Mouse (Mus musculus): Measurements from ENCODE around the gene Sox6. TPM values are rescaled to one million over a fixed set of nuclear protein-coding genes. Genes with fewer than 3 reads are reported as not detected.

The Sox6 gene
- polyA plus RNA-seq, 1 experiment from 2014 or later, result 67.4 TPM

DNA sequence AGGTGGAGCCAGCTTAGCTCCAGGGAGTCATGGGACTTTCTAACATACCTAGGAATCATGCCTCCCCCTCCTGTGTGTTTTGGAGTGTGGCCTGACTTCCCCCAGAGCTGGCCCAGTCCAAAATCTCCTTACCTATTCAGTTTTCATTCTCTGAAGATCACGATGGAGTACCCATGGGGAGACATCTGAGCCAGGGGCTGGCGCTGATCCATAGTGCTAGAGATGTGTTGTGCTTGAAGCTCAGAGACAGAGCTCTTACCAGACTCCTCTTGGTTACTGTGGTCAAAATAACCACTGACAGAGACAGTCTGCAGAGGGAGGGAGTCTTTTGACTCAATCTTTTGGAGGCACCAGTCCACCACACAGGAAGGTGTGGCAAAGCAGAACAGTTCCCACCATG, 575.2 kb downstream of the Sox6 start:
- no peak overlapping the region for H3K27ac ChIP-seq

DNA sequence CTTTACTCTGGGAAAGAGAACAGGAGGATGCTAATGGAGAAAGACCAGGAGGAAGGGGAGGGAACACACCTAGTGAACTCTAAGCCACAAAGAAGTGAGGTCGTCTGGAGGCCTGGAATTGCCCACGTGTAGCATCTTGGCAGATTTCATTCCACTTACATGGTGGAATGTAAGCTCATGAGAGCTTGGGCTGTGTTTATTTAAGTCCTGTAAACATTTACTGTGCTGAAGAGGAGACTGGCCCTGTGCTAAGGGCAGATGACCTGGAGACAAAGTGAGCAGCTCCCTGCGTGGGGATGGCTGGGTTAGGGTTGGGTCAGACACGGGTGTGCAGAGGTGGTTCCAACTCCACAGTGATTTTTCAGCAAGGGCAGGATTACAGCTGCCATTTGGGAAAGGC, 576.3 kb downstream of the Sox6 start:
- Histone ChIP-seq H3K4me1 (no peaks in the 10 kb centered on the region), H3K9me3 (no peaks in the 10 kb centered on the region), H3K36me3 (no peaks in the 10 kb centered on the region), H3K27me3 (peaks cover 24% of the 10 kb centered on the region), H3K4me3 (no peak overlapping the region), H3K4me2 (no peak overlapping the region), H3K9ac (no peak overlapping the region), H3K27ac (no peak overlapping the region)
- ATAC-seq (ENCODE audit: insufficient number of reproducible peaks, insufficient read depth, low FRiP score, low TSS enrichment, low read depth), result no peak
- WGBS, result 60% methylated on average over 4 of the region's 4 CpGs

More for the DNA sequence above, 575.2 kb downstream of the Sox6 start:
- no peaks in the 10 kb centered on the region for H3K36me3 ChIP-seq
- no peaks in the 10 kb centered on the region for H3K9me3 ChIP-seq
- no peaks in the 10 kb centered on the region for H3K4me1 ChIP-seq
- 79% methylated on average over 2 of the region's 2 CpGs for WGBS
- H3K4me2 ChIP-seq, result no peak overlapping the region
- no peak overlapping the region for H3K4me3 ChIP-seq
- no peak overlapping the region for H3K9ac ChIP-seq
- ATAC-seq (ENCODE audit: insufficient number of reproducible peaks, insufficient read depth, low FRiP score, low TSS enrichment, low read depth), result no peak
- peaks cover 21% of the 10 kb centered on the region for H3K27me3 ChIP-seq

DNA sequence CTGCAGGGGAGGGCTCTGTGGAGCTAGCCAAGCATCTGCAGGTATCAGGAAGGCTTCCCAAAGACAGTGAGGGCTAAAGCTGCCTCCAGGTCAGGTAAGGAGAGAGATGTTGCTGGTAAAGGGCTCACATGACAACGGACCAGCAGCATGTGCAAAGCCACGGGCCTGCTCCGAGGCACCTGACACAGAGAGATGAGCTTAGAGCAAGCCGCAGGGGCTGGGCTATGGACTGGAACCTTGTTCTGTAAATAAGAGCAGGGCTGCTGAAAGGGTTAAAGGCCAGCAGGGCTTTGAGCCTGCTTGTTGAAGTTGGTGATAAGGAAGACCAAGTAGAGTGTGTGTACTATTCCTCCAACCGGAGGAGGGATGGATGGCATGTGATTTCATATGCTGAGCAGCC, 583.6 kb downstream of the Sox6 start:
- no peak overlapping the region for H3K27ac ChIP-seq
- no peaks in the 10 kb centered on the region for H3K9me3 ChIP-seq
- H3K27me3 ChIP-seq, result peaks cover 72% of the 10 kb centered on the region
- H3K36me3 ChIP-seq, result no peaks in the 10 kb centered on the region
- peaks cover 30% of the 10 kb centered on the region for H3K4me1 ChIP-seq
- no peak overlapping the region for H3K4me2 ChIP-seq
- H3K9ac ChIP-seq, result no peak overlapping the region
- 87% methylated on average over 5 of the region's 5 CpGs for WGBS
- ATAC-seq (ENCODE audit: insufficient number of reproducible peaks, insufficient read depth, low FRiP score, low TSS enrichment, low read depth), result no peak
- no peak overlapping the region for H3K4me3 ChIP-seq

DNA sequence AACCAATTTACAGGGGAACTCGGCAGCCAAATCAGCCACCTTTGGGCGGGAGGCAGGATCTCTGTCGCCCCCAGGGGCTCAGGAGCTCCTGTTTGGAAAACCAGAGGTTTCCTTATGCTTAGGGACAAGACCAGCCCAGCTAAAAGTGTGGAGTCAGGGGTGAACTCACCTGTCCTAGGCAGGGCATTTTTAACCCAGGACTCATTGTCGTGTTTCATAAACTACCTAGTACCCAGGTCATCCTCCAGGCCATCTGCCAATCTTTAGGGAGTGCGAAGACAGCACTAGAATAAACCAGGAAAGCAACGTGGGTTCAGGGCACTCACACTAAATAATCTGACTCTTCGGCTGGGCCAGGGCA, 584.9 kb downstream of the Sox6 start:
- Histone ChIP-seq H3K4me1 (peaks cover 30% of the 10 kb centered on the region), H3K27me3 (peaks cover 71% of the 10 kb centered on the region), H3K36me3 (no peaks in the 10 kb centered on the region), H3K4me2 (peak overlapping the region; percentile 40), H3K27ac (peak overlapping the region; percentile 40; the same call in 1 of the 2 replicates), H3K4me3 (0 out of 2 replicates have a peak overlapping the region, but pooled peaks have one; percentile 2), H3K9me3 (no peaks in the 10 kb centered on the region), H3K9ac (no peak overlapping the region)
- 36% methylated on average over 7 of the region's 7 CpGs for WGBS
- no peak for ATAC-seq (ENCODE audit: insufficient number of reproducible peaks, insufficient read depth, low FRiP score, low TSS enrichment, low read depth)

DNA sequence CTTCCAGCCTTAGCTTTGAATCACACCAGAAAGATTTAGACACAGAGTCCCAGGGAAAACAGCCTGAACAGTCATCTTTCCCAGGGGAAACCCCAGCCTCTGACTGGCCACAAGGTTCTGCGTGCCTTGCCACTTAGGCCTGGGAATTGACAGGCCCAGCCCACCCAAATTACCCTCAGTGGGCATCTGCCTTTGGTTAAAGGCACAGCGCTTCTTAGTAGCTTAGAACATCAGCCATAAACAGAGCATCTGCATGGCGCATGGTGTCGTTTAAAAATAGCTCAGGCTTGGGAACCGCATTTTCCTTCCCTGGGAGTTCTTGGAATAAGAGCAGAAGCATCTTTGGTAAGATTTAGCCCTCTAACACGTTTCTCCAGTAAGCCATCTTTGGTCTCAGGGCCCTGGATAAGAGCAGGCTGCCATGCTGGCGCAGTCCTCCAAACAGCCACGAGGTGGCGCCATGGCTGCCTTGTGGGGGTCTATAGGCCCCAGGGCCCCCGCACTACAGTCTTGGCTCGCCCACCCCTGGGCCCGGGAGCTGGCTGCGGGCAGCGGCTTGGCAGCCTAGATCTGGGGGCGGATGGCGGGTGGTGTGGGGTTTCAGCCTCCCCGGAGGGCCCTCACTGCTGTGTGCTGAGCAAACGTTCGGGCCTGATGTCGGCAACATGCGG, 585.4 kb downstream of the Sox6 start:
- peak overlapping the region; percentile 75 for H3K27ac ChIP-seq
- WGBS, result 5% methylated on average over 21 of the region's 21 CpGs
- H3K9me3 ChIP-seq, result no peaks in the 10 kb centered on the region
- peak; percentile 94 for ATAC-seq (ENCODE audit: insufficient number of reproducible peaks, insufficient read depth, low FRiP score, low TSS enrichment, low read depth)
- H3K27me3 ChIP-seq, result peaks cover 74% of the 10 kb centered on the region
- H3K9ac ChIP-seq, result peak overlapping the region; percentile 40; the same call in 1 of the 2 replicates
- peaks cover 30% of the 10 kb centered on the region for H3K4me1 ChIP-seq
- H3K4me2 ChIP-seq, result peak overlapping the region; percentile 40
- H3K36me3 ChIP-seq, result no peaks in the 10 kb centered on the region
- H3K4me3 ChIP-seq, result 0 out of 2 replicates have a peak overlapping the region, but pooled peaks have one; percentile 2

DNA sequence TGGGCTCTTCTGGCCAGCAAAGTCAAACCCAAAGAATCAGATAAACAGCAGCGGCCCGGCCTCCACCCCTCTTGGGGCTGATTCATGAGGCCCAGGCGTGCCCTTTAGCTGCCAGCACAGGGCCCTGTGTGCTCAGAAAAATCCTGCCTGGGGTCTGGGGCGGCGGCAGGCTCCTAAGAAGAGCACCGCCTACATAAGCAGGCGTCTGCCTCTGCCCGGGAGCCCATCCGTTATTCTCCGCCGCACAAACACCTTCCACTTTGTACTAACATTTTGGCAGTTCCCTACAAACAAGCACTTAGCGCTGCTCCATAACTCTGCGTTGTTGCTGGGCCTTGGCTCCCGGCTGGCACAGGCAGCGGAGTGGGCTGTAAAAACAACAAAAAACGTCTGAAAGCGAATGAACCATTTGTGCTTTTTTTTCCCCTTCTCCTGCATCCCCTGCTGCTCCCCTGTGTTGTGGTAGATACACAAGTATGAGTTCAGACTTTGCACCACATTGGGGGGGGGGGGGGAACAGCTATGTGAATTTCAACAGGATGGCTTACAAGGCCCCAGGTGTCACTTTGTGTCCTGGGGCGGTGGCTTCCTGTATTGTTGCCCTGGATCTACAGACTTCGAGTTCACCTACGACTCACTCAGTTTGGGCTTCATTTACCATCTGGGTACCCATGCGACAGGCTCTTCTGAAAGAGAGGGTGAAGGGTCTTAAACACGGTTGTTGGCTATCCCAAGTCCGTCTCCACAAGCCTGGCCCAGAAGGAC, 588.0 kb downstream of the Sox6 start:
- Histone ChIP-seq H3K4me2 (no peak overlapping the region), H3K4me3 (no peak overlapping the region), H3K36me3 (no peaks in the 10 kb centered on the region), H3K27me3 (peaks cover 77% of the 10 kb centered on the region), H3K4me1 (peaks cover 30% of the 10 kb centered on the region), H3K9me3 (no peaks in the 10 kb centered on the region), H3K27ac (peak overlapping the region; percentile 60; the same call in 1 of the 2 replicates), H3K9ac (no peak overlapping the region)
- ATAC-seq (ENCODE audit: insufficient number of reproducible peaks, insufficient read depth, low FRiP score, low TSS enrichment, low read depth), result no peak
- 55% methylated on average over 23 of the region's 23 CpGs for WGBS

DNA sequence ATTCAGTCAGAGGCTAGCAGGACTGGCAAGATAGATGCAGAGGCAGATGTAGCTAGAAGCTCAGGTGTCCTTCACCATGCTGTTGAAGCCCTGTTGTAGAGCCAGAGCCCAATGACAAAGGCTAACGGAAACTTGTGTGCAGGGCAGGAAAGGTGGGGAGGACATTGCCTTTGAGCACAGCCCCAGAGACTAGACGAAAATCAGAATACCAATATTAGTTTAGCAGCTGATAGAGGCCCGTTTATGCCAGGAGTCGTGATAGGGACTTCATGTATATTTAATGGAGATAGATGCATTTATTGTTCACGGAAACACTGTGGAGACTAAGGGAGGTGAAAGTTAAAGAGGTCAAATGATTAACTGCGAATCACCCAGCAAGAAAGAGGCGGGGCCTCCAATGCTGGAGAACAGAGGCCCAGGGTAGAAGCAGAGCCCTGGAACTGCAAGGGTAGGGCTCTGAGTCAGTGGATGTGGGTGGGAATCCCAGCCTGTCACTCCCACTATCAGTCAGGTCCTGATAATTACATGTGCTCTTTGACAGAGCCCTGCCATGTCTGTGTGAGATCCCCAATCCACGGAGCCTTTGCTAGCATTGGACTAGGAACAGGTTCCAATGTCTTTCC, 590.1 kb downstream of the Sox6 start:
- H3K4me2 ChIP-seq, result no peak overlapping the region
- peaks cover 26% of the 10 kb centered on the region for H3K4me1 ChIP-seq
- H3K27ac ChIP-seq, result no peak overlapping the region
- no peak overlapping the region for H3K4me3 ChIP-seq
- no peaks in the 10 kb centered on the region for H3K9me3 ChIP-seq
- peaks cover 60% of the 10 kb centered on the region for H3K27me3 ChIP-seq
- no peak overlapping the region for H3K9ac ChIP-seq
- no peaks in the 10 kb centered on the region for H3K36me3 ChIP-seq
- 83% methylated on average over 8 of the region's 8 CpGs for WGBS
- no peak for ATAC-seq (ENCODE audit: insufficient number of reproducible peaks, insufficient read depth, low FRiP score, low TSS enrichment, low read depth)

DNA sequence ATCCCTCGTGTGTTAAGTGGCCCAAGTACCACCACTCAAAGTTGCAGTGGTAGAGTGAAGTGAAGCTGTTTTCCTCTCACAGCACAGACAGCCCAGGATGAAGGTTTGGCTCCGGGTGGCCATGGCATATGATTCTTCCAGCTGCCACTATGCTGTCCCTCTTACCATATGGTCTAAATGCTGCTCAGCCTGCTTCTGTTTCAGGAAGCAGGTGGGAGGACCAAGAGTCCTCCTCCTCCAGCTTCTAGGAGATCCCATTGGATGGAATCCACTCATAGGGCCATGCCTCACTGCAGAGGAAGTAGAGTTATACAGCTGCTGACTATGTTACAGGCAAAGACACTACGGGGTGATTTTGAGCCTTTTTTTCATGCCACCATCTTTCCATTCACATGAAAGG, 591.5 kb downstream of the Sox6 start:
- H3K4me2 ChIP-seq, result no peak overlapping the region
- peaks cover 53% of the 10 kb centered on the region for H3K27me3 ChIP-seq
- peaks cover 13% of the 10 kb centered on the region for H3K4me1 ChIP-seq
- no peak for ATAC-seq (ENCODE audit: insufficient number of reproducible peaks, insufficient read depth, low FRiP score, low TSS enrichment, low read depth)
- no peak overlapping the region for H3K27ac ChIP-seq
- no peaks in the 10 kb centered on the region for H3K9me3 ChIP-seq
- 66% methylated on average over 3 of the region's 3 CpGs for WGBS
- no peak overlapping the region for H3K9ac ChIP-seq
- no peak overlapping the region for H3K4me3 ChIP-seq
- no peaks in the 10 kb centered on the region for H3K36me3 ChIP-seq

DNA sequence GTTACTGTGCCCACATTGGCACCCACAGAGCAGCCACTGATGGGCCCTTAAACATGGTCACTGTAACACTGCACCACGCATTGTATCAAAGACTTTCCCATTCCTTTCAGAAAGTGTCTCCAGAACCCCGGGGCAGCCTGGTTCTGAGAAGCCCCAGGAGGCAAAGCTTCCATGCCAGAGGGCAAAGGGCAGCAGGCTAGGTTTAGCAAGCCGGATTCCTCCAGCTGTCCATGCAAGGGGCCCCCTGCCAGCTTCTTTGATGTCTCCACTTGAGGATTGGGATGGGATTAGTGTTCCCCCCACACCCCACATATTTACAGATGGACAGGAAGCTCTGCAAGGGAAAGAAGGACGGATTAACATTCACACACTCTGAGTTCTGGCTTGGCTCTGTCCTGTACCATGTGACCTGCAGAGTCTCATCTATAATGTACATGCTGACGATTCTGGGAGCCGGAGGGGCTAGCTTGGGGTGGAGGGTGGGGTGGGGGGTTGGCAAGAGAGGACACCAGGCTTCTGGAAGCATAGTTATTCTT, 592.0 kb downstream of the Sox6 start:
- Histone ChIP-seq H3K27me3 (peaks cover 49% of the 10 kb centered on the region), H3K9me3 (no peaks in the 10 kb centered on the region), H3K27ac (no peak overlapping the region), H3K4me2 (no peak overlapping the region), H3K4me1 (peaks cover 13% of the 10 kb centered on the region), H3K9ac (no peak overlapping the region), H3K36me3 (no peaks in the 10 kb centered on the region), H3K4me3 (no peak overlapping the region)
- ATAC-seq (ENCODE audit: insufficient number of reproducible peaks, insufficient read depth, low FRiP score, low TSS enrichment, low read depth), result no peak
- WGBS, result 18% methylated on average over 6 of the region's 6 CpGs

DNA sequence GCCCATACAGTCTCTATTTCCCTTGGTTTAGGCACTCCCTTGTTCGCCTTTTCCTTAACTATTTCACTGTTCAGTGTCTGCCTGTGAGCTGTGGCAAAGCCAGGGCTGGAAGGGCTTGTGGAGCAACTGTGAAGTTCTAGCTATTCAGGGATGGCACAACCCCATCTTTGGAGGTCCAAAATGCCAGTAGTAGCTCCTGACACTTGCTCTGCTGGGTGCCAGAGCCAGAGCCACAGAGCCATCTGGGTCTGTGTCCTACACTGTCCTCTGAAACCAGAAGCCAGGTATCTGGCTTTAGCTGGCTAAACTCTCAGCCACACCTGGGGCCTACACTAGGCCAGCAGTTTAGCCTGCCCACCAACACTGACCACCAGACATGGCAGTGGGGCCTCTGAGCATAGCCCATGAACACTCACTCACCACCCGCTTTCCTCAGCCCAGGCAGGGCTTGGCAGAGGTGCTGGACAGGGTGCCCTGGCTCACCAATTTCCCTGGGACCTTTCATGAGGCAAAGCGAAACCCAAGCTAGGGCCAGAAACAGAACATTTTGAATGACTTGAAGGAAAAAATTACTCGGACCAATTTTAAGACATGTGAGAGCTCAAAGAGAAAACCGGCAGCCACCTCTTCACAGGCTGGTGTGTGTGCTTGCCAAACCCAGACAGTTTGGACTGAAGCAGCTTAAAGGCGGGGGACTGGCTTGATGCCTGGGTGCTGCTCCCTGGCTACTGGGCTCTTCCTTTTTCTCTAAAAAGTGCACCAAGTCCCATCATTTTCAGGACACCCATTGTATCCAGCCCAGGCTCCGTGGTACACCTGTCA, 612.2 kb downstream of the Sox6 start:
- H3K4me2 ChIP-seq, result no peak overlapping the region
- H3K4me1 ChIP-seq, result 0 out of 2 replicates have a peak, but pooled peaks cover under 1% of the 10 kb centered on the region
- peaks cover 6% of the 10 kb centered on the region; the same call in 1 of the 2 replicates for H3K27me3 ChIP-seq
- H3K9ac ChIP-seq, result no peak overlapping the region
- no peaks in the 10 kb centered on the region for H3K36me3 ChIP-seq
- H3K9me3 ChIP-seq, result no peaks in the 10 kb centered on the region
- no peak for ATAC-seq (ENCODE audit: insufficient number of reproducible peaks, insufficient read depth, low FRiP score, low TSS enrichment, low read depth)
- 79% methylated on average over 7 of the region's 7 CpGs for WGBS
- H3K27ac ChIP-seq, result no peak overlapping the region
- no peak overlapping the region for H3K4me3 ChIP-seq

DNA sequence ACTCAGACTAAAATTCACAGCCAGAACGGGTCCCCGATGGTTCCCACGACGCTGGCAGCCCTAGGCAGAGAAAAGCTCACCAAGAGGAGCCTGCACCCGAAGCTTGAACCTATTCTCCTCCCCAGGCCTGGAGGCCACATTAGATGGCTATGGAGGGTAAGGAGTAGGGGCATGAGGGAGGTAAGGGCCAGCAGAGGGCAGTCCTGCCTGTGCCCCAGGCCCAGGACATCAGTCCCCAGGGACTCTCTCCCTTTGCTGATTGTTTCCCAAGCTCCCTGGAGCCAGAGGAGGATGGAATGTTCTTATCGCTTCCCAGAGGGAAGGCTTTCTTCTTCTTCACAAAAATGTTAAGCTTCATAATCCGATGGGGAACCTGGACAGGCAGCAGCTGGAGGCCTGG, 615.8 kb downstream of the Sox6 start:
- no peak for ATAC-seq (ENCODE audit: insufficient number of reproducible peaks, insufficient read depth, low FRiP score, low TSS enrichment, low read depth)
- Histone ChIP-seq H3K27me3 (peaks cover 9% of the 10 kb centered on the region), H3K27ac (no peak overlapping the region), H3K36me3 (no peaks in the 10 kb centered on the region), H3K4me3 (no peak overlapping the region), H3K9ac (no peak overlapping the region), H3K9me3 (no peaks in the 10 kb centered on the region), H3K4me1 (0 out of 2 replicates have a peak, but pooled peaks cover 3% of the 10 kb centered on the region), H3K4me2 (no peak overlapping the region)
- WGBS, result 72% methylated on average over 7 of the region's 7 CpGs
